14 mouse cellular contexts compared by ENCODE assay signal in the genomic region with DNA sequence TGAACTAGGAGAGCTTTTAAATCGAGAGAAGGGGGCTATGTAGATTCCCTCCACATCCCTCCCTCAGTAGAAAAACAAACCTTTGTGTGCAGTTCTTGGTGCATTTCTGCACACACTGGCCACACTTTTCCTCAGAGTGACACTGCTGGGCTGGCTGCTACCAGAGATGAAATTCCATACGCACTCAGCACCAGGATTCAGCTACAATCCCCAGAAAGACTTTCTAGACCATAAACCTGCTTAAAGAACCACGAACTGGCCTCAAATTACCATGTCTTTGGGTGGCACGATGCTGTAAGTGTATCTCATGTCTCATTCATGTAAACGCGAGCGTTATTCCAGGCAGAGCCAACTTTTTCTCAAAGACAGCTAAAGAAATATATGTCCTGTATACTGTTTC.
"Had no signal": no experiment of that assay in that cellular context is flagged by ENCODE, and none has a peak within 500 bp of the region (broad histone marks: within the 10 kb centered on the region; RNA-seq: fewer than 3 reads in every experiment).

No protein-coding gene starts in this region.

- H3K9ac ChIP-seq: liver, embryonic 15.5 days; lung, embryonic 14.5 days; neural tube, embryonic 15.5 days had no signal

- H3K9me3 ChIP-seq: liver, embryonic 15.5 days; midbrain, embryonic 10.5 days; neural tube, embryonic 15.5 days had no signal

- DNase-seq: kidney, postnatal 14 days; lung, embryonic 14.5 days; lung, postnatal 10 days; lung, postnatal 4 days; midbrain, embryonic 14.5 days; right cerebral cortex, adult 18-20 months; thymus, postnatal 4 days had no signal

- H3K4me3 ChIP-seq: liver, embryonic 15.5 days; midbrain, embryonic 10.5 days; myocyte; neural tube, embryonic 15.5 days had no signal

- H3K27me3 ChIP-seq: liver, embryonic 15.5 days; neural tube, embryonic 15.5 days had no signal

- ATAC-seq: inflammation-experienced regulatory T-cells, adult 6 months; intestine, postnatal 0 days had no signal

- H3K36me3 ChIP-seq: liver, embryonic 15.5 days; neural tube, embryonic 15.5 days had no signal

- H3K4me1 ChIP-seq: liver, embryonic 15.5 days; midbrain, embryonic 10.5 days; neural tube, embryonic 15.5 days had no signal

- H3K4me2 ChIP-seq: liver, embryonic 15.5 days; lung, embryonic 14.5 days; neural tube, embryonic 15.5 days had no signal

- H3K27ac ChIP-seq: liver, embryonic 15.5 days; midbrain, embryonic 10.5 days; neural tube, embryonic 15.5 days; stomach, postnatal 0 days had no signal
